Mouse (Mus musculus) forebrain, postnatal 0 days (tissue): Measurements from ENCODE around the gene Bbs1. TPM values are rescaled to one million over a fixed set of nuclear protein-coding genes. Genes with fewer than 3 reads are reported as not detected.
A peak's percentile ranks its signal among the peaks of the same experiment; 100 is the strongest.
"Not testable (repeated sequence)": the region's sequence is repeated elsewhere in the genome, so short reads cannot be mapped to it uniquely, and the experiment has no call there.

ENCODE experiments used
- ATAC-seq: fragments of 200-750 bp; cut with Nextera tagmentation; 2 replicates; pipeline ENCODE4 v1.8.0; 2017; ENCODE audit warnings: mild to moderate bottlenecking, moderate library complexity
- DNase-seq: peaks from one replicate; pipeline ENCODE4 v3.0.0-alpha.2; 2015
- H3K27ac ChIP-seq: fragments of 300-500 bp; sonication (generic); 2 replicates; pipeline ENCODE4 v1.5.1; 2014; ENCODE audit warnings: low read depth, mild to moderate bottlenecking, antibody characterized with exemption, low read length, moderate library complexity, mixed read lengths
- H3K27me3 ChIP-seq: fragments of 300-500 bp; sonication (generic); 2 replicates; pipeline ENCODE4 v1.6.1; 2014; ENCODE audit warnings: mild to moderate bottlenecking, low read length, mixed read lengths; ENCODE audit not compliant: insufficient read depth
- H3K36me3 ChIP-seq: fragments of 300-500 bp; sonication (generic); 2 replicates; pipeline ENCODE4 v1.6.1; 2014; ENCODE audit warnings: mild to moderate bottlenecking, moderate library complexity; ENCODE audit not compliant: insufficient read depth
- H3K4me1 ChIP-seq: fragments of 300-500 bp; sonication (generic); 2 replicates; pipeline ENCODE4 v1.6.1; 2014; ENCODE audit warnings: antibody characterized with exemption; ENCODE audit not compliant: insufficient read depth
- H3K4me2 ChIP-seq: fragments of 300-500 bp; sonication (generic); 2 replicates; pipeline ENCODE4 v1.6.1; 2014; ENCODE audit warnings: low read depth, mild to moderate bottlenecking, moderate library complexity
- H3K4me3 ChIP-seq: fragments of 300-500 bp; sonication (generic); 2 replicates; pipeline ENCODE4 v1.5.1; 2014; ENCODE audit warnings: low read depth, low read length, mixed read lengths
- H3K9ac ChIP-seq: fragments of 300-500 bp; sonication (generic); 2 replicates; pipeline ENCODE4 v1.6.1; 2014; ENCODE audit warnings: mild to moderate bottlenecking
- H3K9me3 ChIP-seq: fragments of 300-500 bp; sonication (generic); 2 replicates; pipeline ENCODE4 v1.6.1; 2016; ENCODE audit warnings: low read length
- CTCF ChIP-seq: sonication (generic); IDR thresholded peaks from 2 replicates; pipeline ENCODE4 v1.5.1; 2016; ENCODE audit warnings: antibody characterized with exemption, control low read depth, low read depth
- WGBS: fragments of 180-500 bp; shearing (Covaris S2); extraction: QIAGEN DNeasy Blood & Tissue Kit; methylation state at CpG from one replicate; pipeline ENCODE4 v1.1.7; 2014; 5-methylcytosine and 5-hydroxymethylcytosine counted together
- polyA plus RNA-seq: library from polyadenylated mRNA; unstranded; fragments of >200 nt; fragmentation: Nextera tagmentation; extraction: Ambion mirVana; gene quantifications from 2 replicates; pipeline ENCODE4 v1.2.1, GENCODE M21; 2015
- total RNA-seq: library from RNA; depleted of rRNA; stranded (reverse); fragments of >200 nt; gene quantifications from 2 replicates; pipeline ENCODE4 v1.2.3, GENCODE M21; 2014

The Bbs1 gene
- total and polyA plus RNA-seq, 2 experiments from 2014 or later, result 7.4 to 37.7 TPM

DNA sequence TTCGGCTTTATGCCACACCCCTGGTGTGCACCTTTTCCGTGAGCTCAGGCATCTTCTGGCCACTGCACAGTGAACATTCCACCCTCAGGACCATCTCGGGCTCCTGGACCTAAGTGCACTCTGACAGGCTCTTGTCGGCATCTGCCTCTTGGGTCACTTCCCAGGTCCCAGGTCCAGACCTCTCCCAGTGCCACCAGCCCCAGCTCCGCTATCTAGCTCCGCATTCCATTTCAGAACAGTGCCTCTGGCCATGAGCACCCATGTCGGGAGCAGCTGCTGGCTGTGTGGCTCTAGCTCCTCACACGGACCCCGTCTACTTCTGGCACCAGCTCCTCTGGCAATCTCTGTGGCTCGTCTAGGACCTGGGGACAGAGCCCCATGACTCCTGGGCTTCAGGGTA, 16.6 kb downstream of the Bbs1 start:
- H3K4me1 ChIP-seq, result no peaks in the 10 kb centered on the region
- no peak for TF ChIP-seq CTCF
- no peak overlapping the region for H3K4me2 ChIP-seq
- H3K9ac ChIP-seq, result no peak overlapping the region
- no peaks in the 10 kb centered on the region for H3K27me3 ChIP-seq
- H3K36me3 ChIP-seq, result peaks cover 50% of the 10 kb centered on the region
- H3K9me3 ChIP-seq, result no peaks in the 10 kb centered on the region
- no peak for ATAC-seq
- no peak overlapping the region for H3K27ac ChIP-seq
- DNase-seq, result no peak
- no peak overlapping the region for H3K4me3 ChIP-seq
- 91% methylated on average over 10 of the region's 10 CpGs for WGBS

DNA sequence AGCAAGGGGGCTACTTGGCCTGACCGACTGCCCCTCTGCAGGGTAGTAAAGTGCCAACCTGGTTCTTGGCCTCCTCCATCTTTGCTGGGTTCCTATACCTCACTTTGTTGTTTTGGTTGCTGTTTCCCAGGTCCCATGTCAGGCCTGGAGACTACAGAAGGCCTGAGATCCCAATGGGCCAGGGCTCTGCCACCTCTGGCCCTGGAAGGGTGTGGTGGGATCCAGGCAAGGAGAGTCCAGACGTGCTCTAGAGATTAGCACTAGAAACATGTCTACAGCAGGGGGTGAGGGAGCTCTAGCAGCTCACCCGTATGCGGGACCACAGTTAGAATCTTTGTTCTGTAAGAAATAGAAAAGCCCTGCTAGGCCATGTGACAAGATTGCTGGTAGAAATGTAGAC, 22.5 kb downstream of the Bbs1 start:
- 80% methylated on average over 4 of the region's 4 CpGs for WGBS

DNA sequence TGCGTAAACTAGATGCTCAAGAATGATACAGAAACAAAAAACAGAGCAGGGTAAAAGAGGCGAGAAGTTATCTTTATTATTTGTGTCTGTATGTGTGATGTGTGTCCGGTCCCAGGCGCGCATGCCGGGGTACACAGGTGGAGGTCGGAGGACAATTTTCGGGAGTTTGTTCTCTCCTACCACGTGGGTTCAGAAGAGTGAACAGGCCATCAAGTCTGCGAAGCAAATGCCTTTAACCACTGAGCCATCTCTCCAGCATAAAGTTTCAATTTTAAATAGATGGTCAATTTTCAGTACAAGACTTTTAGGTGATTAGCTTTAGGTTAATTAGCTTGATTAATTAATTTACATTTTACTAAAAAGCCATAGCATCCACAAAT, 27.1 kb downstream of the Bbs1 start:
- no peak for ATAC-seq
- WGBS, result 63% methylated on average over 10 of the region's 10 CpGs

More for the DNA sequence above, 22.5 kb downstream of the Bbs1 start:
- Histone ChIP-seq H3K27ac (no peak overlapping the region), H3K4me1 (no peaks in the 10 kb centered on the region), H3K4me3 (no peak overlapping the region), H3K36me3 (peaks cover 3% of the 10 kb centered on the region; the same call in 1 of the 2 replicates), H3K9ac (no peak overlapping the region), H3K27me3 (no peaks in the 10 kb centered on the region), H3K9me3 (no peaks in the 10 kb centered on the region), H3K4me2 (no peak overlapping the region)
- TF ChIP-seq CTCF, result no peak
- no peak for DNase-seq
- no peak for ATAC-seq

DNA sequence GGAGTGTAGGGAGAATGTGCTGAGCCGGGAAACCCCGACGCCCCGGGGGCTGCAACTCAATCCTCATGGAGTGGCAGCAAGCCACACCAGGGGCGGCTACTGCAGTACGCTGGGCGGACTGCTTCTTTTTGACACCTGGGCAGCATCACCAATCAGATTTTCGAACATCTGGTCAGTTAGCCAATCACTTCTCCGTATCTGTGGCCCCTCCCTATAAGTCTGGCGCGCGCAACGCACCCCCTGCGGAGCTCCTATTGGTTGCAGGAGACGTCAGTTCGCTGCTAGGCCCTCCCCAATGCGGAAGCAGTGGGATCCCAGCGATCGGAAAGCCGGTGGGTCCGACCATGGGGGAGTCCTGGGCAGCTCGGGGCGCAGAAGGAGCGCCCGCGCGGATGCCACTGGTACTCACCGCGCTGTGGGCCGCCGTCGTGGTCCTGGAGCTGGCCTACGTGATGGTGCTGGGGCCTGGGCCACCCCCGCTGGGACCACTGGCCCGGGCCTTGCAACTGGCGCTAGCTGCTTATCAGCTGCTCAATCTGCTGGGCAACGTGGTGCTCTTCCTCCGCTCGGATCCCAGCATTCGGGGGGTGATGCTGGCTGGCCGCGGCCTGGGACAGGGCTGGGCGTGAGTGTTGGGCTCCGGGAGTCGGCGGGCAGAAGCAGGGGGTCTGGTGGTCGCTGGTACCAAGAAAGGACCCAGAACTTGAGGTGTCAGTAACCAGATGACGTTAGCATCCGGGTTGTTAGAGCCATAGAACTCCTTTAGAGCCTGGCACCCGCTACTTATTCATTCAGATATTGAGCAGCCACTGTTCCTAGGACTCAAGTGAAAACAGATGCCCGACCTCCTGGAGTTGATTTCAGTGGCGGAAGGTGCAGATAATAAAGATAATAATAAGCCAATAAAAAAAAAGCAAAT, 27.8 kb downstream of the Bbs1 start, which contains the start of gene Zdhhc24:
Gene Zdhhc24, plus strand, starts transcription at position 264 of the 919 bp plus-strand sequence.
- DNase-seq (peak; percentile 97), ATAC-seq (peak; percentile 99)
- Histone ChIP-seq H3K27me3 (no peaks in the 10 kb centered on the region), H3K9me3 (no peaks in the 10 kb centered on the region), H3K4me1 (no peaks in the 10 kb centered on the region), H3K27ac (peak within 1 kb of the TSS; percentile 72), H3K9ac (peak within 1 kb of the TSS; percentile 74), H3K4me2 (peak within 1 kb of the TSS; percentile 80), H3K36me3 (no peaks in the 10 kb centered on the region), H3K4me3 (peak within 1 kb of the TSS; percentile 82)
- WGBS, result under 1% methylated on average over 52 of the region's 52 CpGs
- no peak for TF ChIP-seq CTCF

More for the DNA sequence above, 27.1 kb downstream of the Bbs1 start:
- H3K27ac ChIP-seq, result peak overlapping the region; percentile 72; the same call in 1 of the 2 replicates
- DNase-seq, result no peak
- peak overlapping the region; percentile 80 for H3K4me2 ChIP-seq
- H3K36me3 ChIP-seq, result peaks cover 3% of the 10 kb centered on the region; the same call in 1 of the 2 replicates
- no peaks in the 10 kb centered on the region for H3K27me3 ChIP-seq
- H3K4me1 ChIP-seq, result no peaks in the 10 kb centered on the region
- H3K4me3 ChIP-seq, result peak overlapping the region; percentile 82
- H3K9me3 ChIP-seq, result no peaks in the 10 kb centered on the region
- H3K9ac ChIP-seq, result peak overlapping the region; percentile 74
- TF ChIP-seq CTCF, result no peak

DNA sequence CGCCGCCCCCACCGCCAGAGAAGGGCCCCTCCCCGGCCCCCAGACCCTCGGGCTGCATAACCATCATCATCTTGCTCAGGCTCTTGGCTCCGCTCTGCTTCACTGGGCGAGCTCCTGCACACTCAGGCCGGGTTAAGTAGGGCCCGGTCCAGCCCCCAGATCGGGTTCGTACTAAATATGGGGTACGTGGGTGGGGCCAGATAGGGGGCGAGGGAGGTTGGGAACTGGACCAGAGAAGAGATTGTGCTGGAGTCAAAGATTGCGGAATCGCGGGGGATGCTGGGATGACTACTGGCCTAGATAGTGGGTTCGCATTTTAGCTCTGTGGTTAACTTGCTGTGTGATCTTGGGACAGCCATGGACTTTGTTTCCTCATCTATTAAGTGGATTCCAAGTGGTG, 28.6 kb downstream of the Bbs1 start, which contains the start of gene Actn3:
Gene Actn3, minus strand, starts transcription at position 125 of the 400 bp plus-strand sequence.
- Histone ChIP-seq H3K9me3 (no peaks in the 10 kb centered on the region), H3K4me3 (peak within 1 kb of the TSS; percentile 82), H3K27me3 (no peaks in the 10 kb centered on the region), H3K27ac (peak within 1 kb of the TSS; percentile 72), H3K4me1 (no peaks in the 10 kb centered on the region), H3K9ac (peak within 1 kb of the TSS; percentile 74), H3K36me3 (no peaks in the 10 kb centered on the region), H3K4me2 (peak within 1 kb of the TSS; percentile 80)
- no peak for TF ChIP-seq CTCF
- ATAC-seq (no peak; the same call in 1 of the 2 replicates), DNase-seq (no peak)
- WGBS, result 5% methylated on average over 17 of the region's 17 CpGs

DNA sequence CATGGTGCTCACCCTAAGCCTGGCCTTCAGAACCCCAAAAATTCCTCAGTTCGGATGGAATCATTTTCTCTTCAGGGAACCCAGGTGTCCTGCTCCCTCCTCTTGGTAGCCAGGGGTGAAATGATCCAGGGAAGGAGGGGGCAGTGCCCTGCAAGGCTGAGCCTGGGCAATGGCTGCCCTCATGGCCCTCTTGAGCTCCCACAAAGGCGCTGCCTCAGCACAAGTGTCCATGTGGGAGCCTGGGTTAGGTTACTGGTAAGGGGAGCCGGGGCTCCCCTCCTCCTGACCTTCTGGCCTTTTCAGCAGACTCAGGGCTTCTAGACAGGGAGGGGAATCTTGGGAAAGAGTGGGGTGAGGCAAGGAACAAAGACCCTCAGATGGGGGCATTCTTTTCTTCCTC, 29.7 kb downstream of the Bbs1 start:
- Histone ChIP-seq H3K27me3 (no peaks in the 10 kb centered on the region), H3K9ac (no peak overlapping the region), H3K27ac (no peak overlapping the region), H3K9me3 (no peaks in the 10 kb centered on the region), H3K4me3 (no peak overlapping the region), H3K4me1 (no peaks in the 10 kb centered on the region), H3K4me2 (no peak overlapping the region), H3K36me3 (no peaks in the 10 kb centered on the region)
- DNase-seq (no peak), ATAC-seq (no peak)
- WGBS, result 76% methylated on average over 3 of the region's 3 CpGs
- no peak for TF ChIP-seq CTCF

DNA sequence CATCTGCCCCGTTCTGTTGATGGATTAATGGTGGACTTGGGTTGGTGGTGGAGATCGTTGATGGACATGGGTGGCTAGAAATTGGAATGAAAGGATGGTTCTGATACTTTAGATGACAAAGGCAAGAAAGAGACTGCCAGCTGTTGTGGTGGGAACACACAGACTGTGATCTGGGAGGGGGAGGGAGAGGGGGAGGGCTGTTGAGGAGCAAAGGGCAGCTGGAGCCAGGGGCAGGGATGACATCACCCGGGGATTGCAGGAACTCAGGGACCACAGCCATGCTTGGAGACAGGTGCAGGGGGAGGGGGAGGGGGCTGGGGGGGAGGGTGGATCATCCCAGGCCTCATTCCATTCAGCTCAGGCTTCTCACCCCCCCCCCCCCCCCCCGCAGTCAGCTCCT, 30.2 kb downstream of the Bbs1 start:
- Histone ChIP-seq H3K27ac (no peak overlapping the region), H3K9ac (no peak overlapping the region), H3K9me3 (no peaks in the 10 kb centered on the region), H3K36me3 (no peaks in the 10 kb centered on the region), H3K4me3 (no peak overlapping the region), H3K4me1 (no peaks in the 10 kb centered on the region), H3K27me3 (no peaks in the 10 kb centered on the region), H3K4me2 (no peak overlapping the region)
- WGBS, result 69% methylated on average over 4 of the region's 4 CpGs
- DNase-seq, result no peak
- TF ChIP-seq CTCF, result no peak
- no peak for ATAC-seq

DNA sequence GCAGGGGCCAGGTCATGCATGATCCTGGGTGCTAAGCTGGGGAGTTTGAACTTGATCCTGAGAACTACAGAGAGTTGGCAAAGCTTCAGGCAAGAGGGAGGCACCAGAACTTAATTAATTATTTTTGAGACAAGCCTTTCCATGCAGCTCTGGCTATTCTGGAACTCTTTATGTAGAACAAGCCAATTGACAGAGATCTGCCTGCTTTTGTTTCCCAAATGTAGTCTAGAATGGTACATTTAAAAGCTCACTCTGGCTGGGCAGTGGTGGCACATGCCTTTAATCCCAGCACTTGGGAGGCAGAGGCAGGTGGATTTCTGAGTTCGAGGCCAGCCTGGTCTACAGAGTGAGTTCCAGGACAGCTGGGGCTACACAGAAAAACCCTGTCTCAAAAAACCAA, 31.8 kb downstream of the Bbs1 start:
- not testable (repeated sequence) for H3K4me3 ChIP-seq, ATAC-seq, H3K27me3 ChIP-seq, H3K9me3 ChIP-seq, H3K27ac ChIP-seq, H3K9ac ChIP-seq, H3K4me2 ChIP-seq, H3K4me1 ChIP-seq, H3K36me3 ChIP-seq, DNase-seq
- 88% methylated on average over 1 of the region's 1 CpGs for WGBS
